Mouse (Mus musculus) stomach, embryonic 15.5 days (tissue): Measurements from ENCODE around the gene Cd6. TPM values are rescaled to one million over a fixed set of nuclear protein-coding genes. Genes with fewer than 3 reads are reported as not detected.

Experiments
- ATAC-seq: fragments of 200-750 bp; cut with Nextera tagmentation; 2 replicates; pipeline ENCODE4 v1.8.0; 2017; ENCODE audit warnings: low read depth, moderate number of reproducible peaks, moderate TSS enrichment; ENCODE audit not compliant: insufficient read depth, low FRiP score
- H3K27ac ChIP-seq: fragments of 300-500 bp; sonication (generic); 2 replicates; pipeline ENCODE4 v1.5.1; 2015; ENCODE audit warnings: mild to moderate bottlenecking, inconsistent platforms
- H3K27me3 ChIP-seq: fragments of 300-500 bp; sonication (generic); replicated peaks from 2 replicates; pipeline ENCODE4 v1.6.1; 2015; ENCODE audit warnings: inconsistent platforms
- H3K36me3 ChIP-seq: fragments of 300-500 bp; sonication (generic); 2 replicates; pipeline ENCODE4 v1.6.1; 2015; ENCODE audit warnings: inconsistent platforms
- H3K4me1 ChIP-seq: fragments of 300-500 bp; sonication (generic); 2 replicates; pipeline ENCODE4 v1.6.1; 2015; ENCODE audit warnings: inconsistent platforms
- H3K4me2 ChIP-seq: fragments of 300-500 bp; sonication (generic); 2 replicates; pipeline ENCODE4 v1.6.1; 2015; ENCODE audit warnings: mild to moderate bottlenecking, inconsistent platforms
- H3K4me3 ChIP-seq: fragments of 300-500 bp; sonication (generic); replicated peaks from 2 replicates; pipeline ENCODE4 v1.5.1; 2015; ENCODE audit warnings: inconsistent platforms
- H3K9ac ChIP-seq: fragments of 300-500 bp; sonication (generic); 2 replicates; pipeline ENCODE4 v1.6.1; 2015; ENCODE audit warnings: inconsistent platforms
- H3K9me3 ChIP-seq: fragments of 300-500 bp; sonication (generic); 2 replicates; pipeline ENCODE4 v1.6.1; 2016; ENCODE audit warnings: inconsistent platforms
- WGBS: fragments of 180-500 bp; shearing (Covaris S2); methylation state at CpG from one replicate; pipeline ENCODE4 v1.1.7; 2015; 5-methylcytosine and 5-hydroxymethylcytosine counted together
- polyA plus RNA-seq: library from polyadenylated mRNA; unstranded; fragments of >200 nt; fragmentation: Nextera tagmentation; extraction: Ambion mirVana; gene quantifications from 2 replicates; pipeline ENCODE4 v1.2.1, GENCODE M21; 2015

Gene Cd6
- polyA plus RNA-seq, 1 experiment from 2014 or later: 0.48 TPM

DNA sequence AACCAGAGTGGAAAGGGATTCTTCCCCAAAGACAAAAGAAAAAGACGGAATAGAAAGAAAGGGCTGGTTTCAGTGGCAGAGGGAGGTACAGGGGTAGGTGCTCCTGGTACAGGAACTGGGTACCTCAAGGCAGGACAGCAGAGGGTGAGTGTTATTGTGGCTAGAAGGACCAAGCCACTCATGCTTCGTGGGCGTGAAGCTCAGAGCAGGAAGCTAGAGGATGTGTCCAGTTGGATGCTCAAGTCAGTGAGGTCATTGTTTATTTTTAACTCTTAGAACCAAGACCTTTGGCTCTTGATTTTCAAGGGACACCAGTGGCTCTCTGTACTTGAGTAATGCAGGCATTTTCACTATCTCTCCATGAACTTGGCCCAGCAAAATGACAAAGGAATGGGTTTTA lies 2.2 kb upstream of the Cd6 start:
- no peak overlapping the region for H3K4me2 ChIP-seq
- no peak overlapping the region for H3K4me3 ChIP-seq
- H3K27me3 ChIP-seq: no peaks in the 10 kb centered on the region
- no peak overlapping the region for H3K27ac ChIP-seq
- H3K9me3 ChIP-seq: no peaks in the 10 kb centered on the region
- H3K4me1 ChIP-seq: no peaks in the 10 kb centered on the region; the same call in 1 of the 2 replicates
- no peak for ATAC-seq
- H3K9ac ChIP-seq: no peak overlapping the region
- H3K36me3 ChIP-seq: no peaks in the 10 kb centered on the region
- 73% methylated on average over 3 of the region's 3 CpGs for WGBS

GRCm38 (mm10) chr19:10831424-10831823 lies 1.6 kb upstream of the Cd6 start:
- Histone ChIP-seq H3K36me3 (no peaks in the 10 kb centered on the region), H3K9me3 (no peaks in the 10 kb centered on the region), H3K4me2 (no peak overlapping the region), H3K4me1 (no peaks in the 10 kb centered on the region; the same call in 1 of the 2 replicates), H3K27ac (no peak overlapping the region), H3K27me3 (no peaks in the 10 kb centered on the region), H3K4me3 (no peak overlapping the region), H3K9ac (no peak overlapping the region)
- peak; percentile 31; the same call in 1 of the 2 replicates for ATAC-seq
- 11% methylated on average over 5 of the region's 5 CpGs for WGBS

GRCm38 (mm10) chr19:10828321-10828720 lies 1.5 kb downstream of the Cd6 start:
- no peak overlapping the region for H3K4me2 ChIP-seq
- no peaks in the 10 kb centered on the region; the same call in 1 of the 2 replicates for H3K4me1 ChIP-seq
- H3K9ac ChIP-seq: no peak overlapping the region
- no peaks in the 10 kb centered on the region for H3K27me3 ChIP-seq
- no peaks in the 10 kb centered on the region for H3K36me3 ChIP-seq
- H3K4me3 ChIP-seq: no peak overlapping the region
- H3K9me3 ChIP-seq: no peaks in the 10 kb centered on the region
- WGBS: 92% methylated on average over 5 of the region's 5 CpGs
- no peak overlapping the region for H3K27ac ChIP-seq
- no peak for ATAC-seq

GRCm38 (mm10) chr19:10824061-10824460 lies 5.8 kb downstream of the Cd6 start:
- H3K4me3 ChIP-seq: no peak overlapping the region
- no peaks in the 10 kb centered on the region for H3K4me1 ChIP-seq
- no peak overlapping the region for H3K9ac ChIP-seq
- H3K27ac ChIP-seq: no peak overlapping the region
- no peaks in the 10 kb centered on the region for H3K36me3 ChIP-seq
- H3K4me2 ChIP-seq: no peak overlapping the region
- WGBS: 69% methylated on average over 7 of the region's 7 CpGs
- no peaks in the 10 kb centered on the region for H3K27me3 ChIP-seq
- no peak for ATAC-seq
- H3K9me3 ChIP-seq: no peaks in the 10 kb centered on the region

GRCm38 (mm10) chr19:10822534-10822933 lies 7.3 kb downstream of the Cd6 start:
- Histone ChIP-seq H3K36me3 (no peaks in the 10 kb centered on the region), H3K4me3 (no peak overlapping the region), H3K27me3 (no peaks in the 10 kb centered on the region), H3K9me3 (no peaks in the 10 kb centered on the region), H3K9ac (no peak overlapping the region), H3K4me1 (no peaks in the 10 kb centered on the region), H3K4me2 (no peak overlapping the region), H3K27ac (no peak overlapping the region)
- 90% methylated on average over 4 of the region's 4 CpGs for WGBS
- ATAC-seq: no peak

DNA sequence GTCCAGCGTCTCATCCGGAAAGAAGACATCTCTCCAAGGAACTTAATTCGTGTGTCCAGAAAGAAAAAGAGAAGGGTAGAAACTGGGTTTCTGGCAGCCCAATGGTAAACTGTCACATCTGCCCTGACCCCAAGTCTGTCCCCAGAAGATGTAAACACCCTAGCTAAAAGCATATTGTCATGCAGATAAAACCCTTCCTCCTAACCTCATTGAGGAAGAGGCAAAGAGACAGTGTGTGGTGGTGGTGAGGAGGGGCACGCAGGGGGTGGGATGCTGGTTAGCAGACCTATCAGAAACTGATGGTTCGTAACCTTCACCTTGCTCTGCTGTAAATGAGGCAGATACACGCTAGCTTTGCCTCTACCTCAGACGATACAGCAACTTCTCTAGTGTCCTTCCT lies 8.5 kb downstream of the Cd6 start:
- no peak overlapping the region for H3K9ac ChIP-seq
- no peaks in the 10 kb centered on the region for H3K36me3 ChIP-seq
- H3K4me1 ChIP-seq: no peaks in the 10 kb centered on the region
- H3K4me3 ChIP-seq: no peak overlapping the region
- no peak overlapping the region for H3K27ac ChIP-seq
- H3K4me2 ChIP-seq: no peak overlapping the region
- no peaks in the 10 kb centered on the region for H3K27me3 ChIP-seq
- ATAC-seq: no peak
- no peaks in the 10 kb centered on the region for H3K9me3 ChIP-seq
- WGBS: 62% methylated on average over 7 of the region's 7 CpGs

DNA sequence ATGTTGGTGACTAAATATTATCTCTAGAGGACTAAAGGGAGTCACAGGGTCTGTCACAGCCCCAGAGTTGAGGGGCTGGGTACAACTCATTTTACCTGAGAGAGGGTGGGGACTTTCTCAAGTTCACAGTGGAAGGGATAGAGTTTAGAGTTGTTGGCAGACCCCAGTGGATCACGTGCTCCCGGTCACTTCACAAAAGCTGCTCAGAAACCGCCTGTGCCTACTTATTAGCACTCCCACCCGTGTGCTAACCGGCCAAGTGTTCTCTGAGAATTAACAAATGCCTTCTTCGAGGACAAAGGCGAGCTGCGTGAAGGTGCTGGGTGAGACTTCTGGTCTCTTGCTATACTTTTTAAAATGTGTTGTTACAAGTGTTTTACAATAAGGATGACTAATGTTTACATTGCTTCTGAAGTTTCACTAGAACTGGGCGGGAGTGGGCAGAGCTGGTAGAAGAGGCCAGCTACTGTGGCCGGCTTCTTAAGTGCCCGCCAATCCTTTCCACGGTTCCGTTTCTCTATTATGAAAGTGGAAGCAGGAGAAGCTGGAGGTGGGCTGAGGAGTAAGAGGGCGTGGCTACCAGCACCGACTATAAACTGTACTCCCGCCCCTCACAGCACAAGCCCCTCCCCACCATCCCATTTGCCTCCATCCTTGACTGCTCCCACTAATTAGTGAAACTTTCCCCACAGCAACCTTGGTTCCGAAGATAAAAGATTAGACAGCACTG lies 11.5 kb downstream of the Cd6 start:
- peak; percentile 78 for ATAC-seq
- Histone ChIP-seq H3K27me3 (no peaks in the 10 kb centered on the region), H3K4me1 (no peaks in the 10 kb centered on the region), H3K9ac (no peak overlapping the region), H3K4me2 (peak overlapping the region; percentile 32), H3K36me3 (no peaks in the 10 kb centered on the region), H3K4me3 (0 out of 2 replicates have a peak overlapping the region, but pooled peaks have one; percentile 8), H3K27ac (peak overlapping the region; percentile 41), H3K9me3 (no peaks in the 10 kb centered on the region)
- 22% methylated on average over 17 of the region's 17 CpGs for WGBS

GRCm38 (mm10) chr19:10816462-10816861 lies 13.4 kb downstream of the Cd6 start:
- Histone ChIP-seq H3K27ac (no peak overlapping the region), H3K9ac (no peak overlapping the region), H3K27me3 (no peaks in the 10 kb centered on the region), H3K4me2 (no peak overlapping the region), H3K4me3 (no peak overlapping the region), H3K4me1 (no peaks in the 10 kb centered on the region), H3K36me3 (no peaks in the 10 kb centered on the region), H3K9me3 (no peaks in the 10 kb centered on the region)
- 48% methylated on average over 2 of the region's 2 CpGs for WGBS
- ATAC-seq: no peak

DNA sequence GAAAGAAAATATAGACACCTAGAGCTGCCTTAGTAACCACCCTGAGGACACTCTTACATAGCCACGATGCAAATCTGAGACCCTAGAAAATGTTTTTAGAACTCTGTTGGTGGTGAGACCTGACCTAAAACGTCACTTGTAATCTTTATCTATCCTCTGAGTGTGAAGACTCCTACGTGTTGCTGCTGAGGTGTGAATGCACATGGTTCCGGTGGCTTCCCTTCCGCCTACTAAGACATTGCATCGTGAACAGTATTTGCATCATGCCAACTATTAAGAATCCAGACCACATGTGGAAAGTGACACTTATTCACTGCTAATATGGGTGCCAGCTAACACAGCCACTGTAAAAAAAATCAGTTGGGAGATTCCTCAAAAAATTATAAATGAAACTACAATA lies 14.0 kb downstream of the Cd6 start:
- H3K4me2 ChIP-seq: no peak overlapping the region
- no peaks in the 10 kb centered on the region for H3K4me1 ChIP-seq
- H3K27me3 ChIP-seq: no peaks in the 10 kb centered on the region
- H3K9me3 ChIP-seq: no peaks in the 10 kb centered on the region
- ATAC-seq: no peak
- no peak overlapping the region for H3K27ac ChIP-seq
- H3K36me3 ChIP-seq: no peaks in the 10 kb centered on the region
- no peak overlapping the region for H3K9ac ChIP-seq
- 84% methylated on average over 6 of the region's 6 CpGs for WGBS
- H3K4me3 ChIP-seq: no peak overlapping the region

- H3K27ac ChIP-seq: no peak overlapping the region
- H3K4me1 ChIP-seq: no peaks in the 10 kb centered on the region
- no peak for ATAC-seq
- no peaks in the 10 kb centered on the region for H3K36me3 ChIP-seq
- no peaks in the 10 kb centered on the region for H3K27me3 ChIP-seq
- H3K9me3 ChIP-seq: no peaks in the 10 kb centered on the region
- no peak overlapping the region for H3K9ac ChIP-seq
- H3K4me3 ChIP-seq: no peak overlapping the region
- WGBS: 58% methylated on average over 7 of the region's 7 CpGs
- no peak overlapping the region for H3K4me2 ChIP-seq
Measured at GRCm38 (mm10) chr19:10813905-10814304, 16.0 kb downstream of the Cd6 start.

GRCm38 (mm10) chr19:10813039-10813438 lies 16.8 kb downstream of the Cd6 start:
- 92% methylated on average over 5 of the region's 5 CpGs for WGBS
- H3K36me3 ChIP-seq: no peaks in the 10 kb centered on the region
- H3K4me1 ChIP-seq: no peaks in the 10 kb centered on the region
- H3K9ac ChIP-seq: no peak overlapping the region
- no peaks in the 10 kb centered on the region for H3K27me3 ChIP-seq
- no peak for ATAC-seq
- no peak overlapping the region for H3K4me2 ChIP-seq
- no peaks in the 10 kb centered on the region for H3K9me3 ChIP-seq
- H3K27ac ChIP-seq: no peak overlapping the region
- no peak overlapping the region for H3K4me3 ChIP-seq

- Histone ChIP-seq H3K4me1 (no peaks in the 10 kb centered on the region), H3K9ac (no peak overlapping the region), H3K27ac (no peak overlapping the region), H3K4me3 (no peak overlapping the region), H3K9me3 (no peaks in the 10 kb centered on the region), H3K27me3 (no peaks in the 10 kb centered on the region), H3K36me3 (no peaks in the 10 kb centered on the region), H3K4me2 (no peak overlapping the region)
- no peak for ATAC-seq
- WGBS: 74% methylated on average over 6 of the region's 6 CpGs
Measured at GRCm38 (mm10) chr19:10811471-10811870, 18.4 kb downstream of the Cd6 start.

- Histone ChIP-seq H3K27ac (no peak overlapping the region), H3K36me3 (no peaks in the 10 kb centered on the region), H3K4me1 (no peaks in the 10 kb centered on the region), H3K27me3 (no peaks in the 10 kb centered on the region), H3K4me3 (no peak overlapping the region), H3K9me3 (no peaks in the 10 kb centered on the region), H3K9ac (no peak overlapping the region), H3K4me2 (no peak overlapping the region)
- 51% methylated on average over 4 of the region's 4 CpGs for WGBS
- ATAC-seq: no peak
Measured at GRCm38 (mm10) chr19:10810176-10810492, 19.7 kb downstream of the Cd6 start.
